Mouse (Mus musculus) cortical plate, adult 2 months (tissue): ENCODE data around the gene Zdhhc1.

Experiments
- CTCF ChIP-seq: fragments of 200-500 bp; IDR thresholded peaks from 2 replicates; pipeline ENCODE4 v1.5.1; 2011; ENCODE audit warnings: mild to moderate bottlenecking, control low read depth, low read length; ENCODE audit not compliant: insufficient read depth; ENCODE audit errors: extremely low read depth
- POLR2A ChIP-seq: fragments of 200-500 bp; IDR thresholded peaks from 2 replicates; pipeline ENCODE4 v1.6.1; 2011; ENCODE audit warnings: mild to moderate bottlenecking, low read length, control low read depth; ENCODE audit not compliant: insufficient read depth; ENCODE audit errors: extremely low read depth

DNA sequence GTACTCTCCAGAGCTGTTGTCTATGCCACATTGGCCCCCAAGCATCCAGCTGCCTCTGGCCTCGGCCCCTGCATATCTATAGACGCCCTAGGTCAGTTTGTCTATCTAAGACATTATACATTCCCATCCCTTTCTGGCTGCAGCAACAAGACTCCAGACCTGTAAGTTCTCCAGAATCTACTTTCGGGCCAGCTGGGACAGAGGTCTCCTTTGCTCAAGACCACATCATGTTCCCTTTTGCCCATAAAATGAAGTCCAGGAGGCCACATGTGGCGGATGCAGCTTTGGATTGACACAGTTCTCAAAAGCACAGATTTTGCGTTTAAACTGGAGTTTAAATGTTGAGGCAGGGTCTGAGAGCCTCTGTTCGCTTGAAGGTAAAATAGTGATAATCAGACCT lies 17.5 kb upstream of the Zdhhc1 start:
- TF ChIP-seq CTCF (no peak), POLR2A (no peak)
